Mouse (Mus musculus): ENCODE measurements around the gene Tbc1d2b.

GRCm38 (mm10) chr9:90226081-90226741 is 44.4 kb downstream of the Tbc1d2b start:
- TF ChIP-seq CTCF (IDR thresholded peaks at IDR 0.05; ENCODE audit: control insufficient read depth, insufficient read depth, low read length) (no peak), POLR2A (IDR thresholded peaks at IDR 0.05; ENCODE audit: borderline replicate concordance, control insufficient read depth, low read depth, low read length) (no peak)
